Mouse (Mus musculus): ENCODE results near the gene Myo1c. TPM values are rescaled to one million over a fixed set of nuclear protein-coding genes. Genes with fewer than 3 reads are reported as not detected.
"Not testable (repeated sequence)": the region's sequence is repeated elsewhere in the genome, so short reads cannot be mapped to it uniquely, and the experiment has no call there.

Myo1c gene
- polyA plus RNA-seq, 1 experiment from 2014 or later, result 13.8 TPM

- Histone ChIP-seq H3K4me2 (ENCODE audit: low read depth) (no peak overlapping the region), H3K27ac (ENCODE audit: low read depth, low read length) (no peak overlapping the region), H3K27me3 (ENCODE audit: control insufficient read depth, insufficient read depth, low read length) (no peaks in the 10 kb centered on the region), H3K4me1 (ENCODE audit: control insufficient read depth, insufficient read depth, low read length) (peaks cover 6% of the 10 kb centered on the region; the same call in 1 of the 2 replicates), H3K9me3 (ENCODE audit: control insufficient read depth, low read length) (no peaks in the 10 kb centered on the region), H3K36me3 (ENCODE audit: control insufficient read depth, insufficient read depth, low read length) (peaks cover 2% of the 10 kb centered on the region), H3K4me3 (ENCODE audit: low read depth, low read length) (no peak overlapping the region), H3K9ac (ENCODE audit: low read length) (no peak overlapping the region)
- ATAC-seq (ENCODE audit: insufficient read depth, low FRiP score, low TSS enrichment), result no peak
- WGBS, result 92% methylated on average over 2 of the region's 2 CpGs
- no peak for DNase-seq (ENCODE audit: low spot score)
These were observed 34.7 kb downstream of the Myo1c start for GRCm38 (mm10) chr11:75684956-75685355.

- WGBS, result 90% methylated on average over 2 of the region's 2 CpGs
- H3K36me3 ChIP-seq (ENCODE audit: control insufficient read depth, insufficient read depth, low read length), result peaks cover 4% of the 10 kb centered on the region
- H3K9ac ChIP-seq (ENCODE audit: low read length), result no peak overlapping the region
- no peak overlapping the region for H3K4me3 ChIP-seq (ENCODE audit: low read depth, low read length)
- no peaks in the 10 kb centered on the region for H3K27me3 ChIP-seq (ENCODE audit: control insufficient read depth, insufficient read depth, low read length)
- no peaks in the 10 kb centered on the region for H3K9me3 ChIP-seq (ENCODE audit: control insufficient read depth, low read length)
- H3K4me2 ChIP-seq (ENCODE audit: low read depth), result no peak overlapping the region
- no peak for ATAC-seq (ENCODE audit: insufficient read depth, low FRiP score, low TSS enrichment)
- no peak overlapping the region for H3K27ac ChIP-seq (ENCODE audit: low read depth, low read length)
- no peak for DNase-seq (ENCODE audit: low spot score)
- no peaks in the 10 kb centered on the region for H3K4me1 ChIP-seq (ENCODE audit: control insufficient read depth, insufficient read depth, low read length)
These were observed 37.2 kb downstream of the Myo1c start for GRCm38 (mm10) chr11:75687343-75687993.

DNA sequence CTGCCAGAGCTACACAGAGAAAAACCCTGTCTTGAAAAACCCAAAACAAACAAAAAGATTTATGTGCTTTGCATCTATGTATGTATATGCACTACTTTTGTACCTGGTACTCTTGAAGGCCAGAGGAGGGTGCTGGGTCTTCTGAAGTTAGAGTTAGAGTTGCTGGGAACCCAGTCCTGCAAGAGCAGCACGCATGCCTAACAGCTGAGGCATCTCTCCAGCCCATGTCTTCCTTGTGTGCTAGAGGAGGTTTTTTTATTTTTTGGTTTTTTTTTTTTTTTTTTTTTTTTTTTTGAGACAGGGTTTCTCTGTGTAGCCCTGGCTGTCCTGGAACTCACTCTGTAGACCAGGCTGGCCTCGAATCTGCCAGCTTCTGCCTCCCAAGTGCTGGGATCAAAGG, 37.8 kb downstream of the Myo1c start:
- Histone ChIP-seq H3K36me3 (ENCODE audit: control insufficient read depth, insufficient read depth, low read length) (peaks cover 5% of the 10 kb centered on the region), H3K4me1 (ENCODE audit: control insufficient read depth, insufficient read depth, low read length) (no peaks in the 10 kb centered on the region), H3K9me3 (ENCODE audit: control insufficient read depth, low read length) (no peaks in the 10 kb centered on the region), H3K27ac (ENCODE audit: low read depth, low read length) (no peak overlapping the region), H3K4me2 (ENCODE audit: low read depth) (no peak overlapping the region), H3K9ac (ENCODE audit: low read length) (no peak overlapping the region), H3K27me3 (ENCODE audit: control insufficient read depth, insufficient read depth, low read length) (no peaks in the 10 kb centered on the region), H3K4me3 (ENCODE audit: low read depth, low read length) (no peak overlapping the region)
- DNase-seq (ENCODE audit: low spot score), result no peak
- no peak for ATAC-seq (ENCODE audit: insufficient read depth, low FRiP score, low TSS enrichment)
- 96% methylated on average over 2 of the region's 2 CpGs for WGBS

GRCm38 (mm10) chr11:75689977-75690376, 39.7 kb downstream of the Myo1c start:
- WGBS, result 88% methylated on average over 1 of the region's 1 CpGs
- Histone ChIP-seq H3K4me3 (ENCODE audit: low read depth, low read length) (no peak overlapping the region), H3K27ac (ENCODE audit: low read depth, low read length) (no peak overlapping the region), H3K36me3 (ENCODE audit: control insufficient read depth, insufficient read depth, low read length) (peaks cover 3% of the 10 kb centered on the region; the same call in 1 of the 2 replicates), H3K9ac (ENCODE audit: low read length) (no peak overlapping the region), H3K4me1 (ENCODE audit: control insufficient read depth, insufficient read depth, low read length) (no peaks in the 10 kb centered on the region), H3K4me2 (ENCODE audit: low read depth) (no peak overlapping the region), H3K27me3 (ENCODE audit: control insufficient read depth, insufficient read depth, low read length) (no peaks in the 10 kb centered on the region), H3K9me3 (ENCODE audit: control insufficient read depth, low read length) (no peaks in the 10 kb centered on the region)
- DNase-seq (ENCODE audit: low spot score) (no peak), ATAC-seq (ENCODE audit: insufficient read depth, low FRiP score, low TSS enrichment) (no peak)

DNA sequence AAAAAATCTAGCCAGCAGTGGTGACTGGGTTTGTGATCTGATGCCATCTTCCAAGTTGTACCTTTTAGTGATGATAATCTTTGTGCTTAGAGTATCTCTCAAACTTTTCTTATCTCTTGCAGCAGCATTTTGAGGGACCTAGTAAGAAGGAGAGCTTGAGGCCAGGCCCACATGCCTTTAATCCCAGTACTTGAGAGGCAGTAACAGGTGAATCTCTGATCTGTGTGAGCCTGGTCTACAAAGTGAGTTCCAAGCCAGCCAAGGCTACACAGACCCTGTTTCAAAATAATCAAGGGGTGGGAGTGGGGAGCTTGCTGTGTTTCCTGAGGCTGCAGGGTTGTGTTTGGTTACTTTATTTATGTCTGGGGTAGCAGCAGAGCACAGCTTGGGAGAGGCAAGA, 40.7 kb downstream of the Myo1c start:
- Histone ChIP-seq H3K4me2 (ENCODE audit: low read depth) (no peak overlapping the region), H3K9me3 (ENCODE audit: control insufficient read depth, low read length) (no peaks in the 10 kb centered on the region), H3K4me1 (ENCODE audit: control insufficient read depth, insufficient read depth, low read length) (no peaks in the 10 kb centered on the region), H3K27ac (ENCODE audit: low read depth, low read length) (no peak overlapping the region), H3K36me3 (ENCODE audit: control insufficient read depth, insufficient read depth, low read length) (peaks cover 3% of the 10 kb centered on the region; the same call in 1 of the 2 replicates), H3K9ac (ENCODE audit: low read length) (no peak overlapping the region), H3K4me3 (ENCODE audit: low read depth, low read length) (no peak overlapping the region), H3K27me3 (ENCODE audit: control insufficient read depth, insufficient read depth, low read length) (no peaks in the 10 kb centered on the region)
- no peak for DNase-seq (ENCODE audit: low spot score)
- no peak for ATAC-seq (ENCODE audit: insufficient read depth, low FRiP score, low TSS enrichment)

GRCm38 (mm10) chr11:75693570-75693969, 43.3 kb downstream of the Myo1c start:
- Histone ChIP-seq H3K4me1 (ENCODE audit: control insufficient read depth, insufficient read depth, low read length) (no peaks in the 10 kb centered on the region), H3K9ac (ENCODE audit: low read length) (no peak overlapping the region), H3K27ac (ENCODE audit: low read depth, low read length) (no peak overlapping the region), H3K4me3 (ENCODE audit: low read depth, low read length) (no peak overlapping the region), H3K9me3 (ENCODE audit: control insufficient read depth, low read length) (no peaks in the 10 kb centered on the region), H3K4me2 (ENCODE audit: low read depth) (no peak overlapping the region), H3K27me3 (ENCODE audit: control insufficient read depth, insufficient read depth, low read length) (no peaks in the 10 kb centered on the region), H3K36me3 (ENCODE audit: control insufficient read depth, insufficient read depth, low read length) (peaks cover 3% of the 10 kb centered on the region; the same call in 1 of the 2 replicates)
- ATAC-seq (ENCODE audit: insufficient read depth, low FRiP score, low TSS enrichment) (no peak), DNase-seq (ENCODE audit: low spot score) (no peak)
- WGBS, result 94% methylated on average over 5 of the region's 5 CpGs

GRCm38 (mm10) chr11:75697464-75697863, 47.2 kb downstream of the Myo1c start:
- not testable (repeated sequence) for H3K9ac ChIP-seq (ENCODE audit: low read length); H3K9me3 ChIP-seq (ENCODE audit: control insufficient read depth, low read length); H3K4me1 ChIP-seq (ENCODE audit: control insufficient read depth, insufficient read depth, low read length); DNase-seq (ENCODE audit: low spot score); H3K36me3 ChIP-seq (ENCODE audit: control insufficient read depth, insufficient read depth, low read length); H3K27me3 ChIP-seq (ENCODE audit: control insufficient read depth, insufficient read depth, low read length); H3K4me2 ChIP-seq (ENCODE audit: low read depth); ATAC-seq (ENCODE audit: insufficient read depth, low FRiP score, low TSS enrichment); H3K27ac ChIP-seq (ENCODE audit: low read depth, low read length); H3K4me3 ChIP-seq (ENCODE audit: low read depth, low read length)
- WGBS, result 98% methylated on average over 3 of the region's 3 CpGs

DNA sequence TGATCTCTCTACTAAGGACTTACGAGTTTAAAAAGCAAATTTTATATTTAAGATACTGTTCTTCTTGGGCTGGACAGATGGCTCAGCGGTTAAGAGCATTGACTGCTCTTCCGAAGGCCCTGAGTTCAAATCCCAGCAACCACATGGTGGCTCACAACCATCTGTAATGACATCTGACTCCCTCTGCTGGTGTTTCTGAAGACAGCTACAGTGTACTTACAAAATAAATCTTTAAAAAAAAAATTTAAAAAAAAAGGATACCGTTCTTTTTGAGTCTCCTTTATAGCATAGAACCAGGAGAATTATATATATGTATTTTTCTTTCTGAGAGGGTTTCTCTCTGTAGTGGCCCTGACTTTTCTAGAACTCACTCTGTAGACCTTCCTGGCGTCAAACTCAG, 50.3 kb downstream of the Myo1c start:
- Histone ChIP-seq H3K9ac (ENCODE audit: low read length) (no peak overlapping the region), H3K27ac (ENCODE audit: low read depth, low read length) (no peak overlapping the region), H3K4me1 (ENCODE audit: control insufficient read depth, insufficient read depth, low read length) (no peaks in the 10 kb centered on the region), H3K36me3 (ENCODE audit: control insufficient read depth, insufficient read depth, low read length) (peaks cover 5% of the 10 kb centered on the region), H3K27me3 (ENCODE audit: control insufficient read depth, insufficient read depth, low read length) (no peaks in the 10 kb centered on the region), H3K9me3 (ENCODE audit: control insufficient read depth, low read length) (no peaks in the 10 kb centered on the region), H3K4me2 (ENCODE audit: low read depth) (no peak overlapping the region), H3K4me3 (ENCODE audit: low read depth, low read length) (no peak overlapping the region)
- 97% methylated on average over 5 of the region's 5 CpGs for WGBS
- DNase-seq (ENCODE audit: low spot score) (no peak), ATAC-seq (ENCODE audit: insufficient read depth, low FRiP score, low TSS enrichment) (no peak)

DNA sequence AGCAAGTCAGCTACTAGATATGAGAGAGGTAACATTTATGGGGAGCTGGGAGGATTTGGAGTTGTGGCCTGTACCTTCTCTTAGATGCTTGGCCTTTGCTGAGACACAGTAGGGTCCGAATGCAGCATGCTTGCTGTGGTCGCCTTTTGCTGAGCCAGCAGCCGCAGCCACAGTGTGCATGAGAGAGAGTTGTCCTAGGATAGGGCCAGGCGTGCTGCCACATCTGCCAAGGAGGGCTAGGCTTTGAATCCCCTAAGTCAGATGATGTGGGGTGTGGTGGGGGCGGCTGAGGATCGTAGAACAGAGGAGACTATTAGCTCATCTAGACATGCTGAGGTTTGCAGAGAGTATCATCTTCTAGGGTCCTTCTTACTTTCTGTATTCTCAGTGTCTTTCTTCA, 52.5 kb downstream of the Myo1c start:
- H3K9me3 ChIP-seq (ENCODE audit: control insufficient read depth, low read length), result no peaks in the 10 kb centered on the region
- no peak overlapping the region for H3K4me2 ChIP-seq (ENCODE audit: low read depth)
- no peak for ATAC-seq (ENCODE audit: insufficient read depth, low FRiP score, low TSS enrichment)
- no peak overlapping the region for H3K9ac ChIP-seq (ENCODE audit: low read length)
- peaks cover 5% of the 10 kb centered on the region for H3K36me3 ChIP-seq (ENCODE audit: control insufficient read depth, insufficient read depth, low read length)
- WGBS, result 95% methylated on average over 6 of the region's 6 CpGs
- no peaks in the 10 kb centered on the region for H3K4me1 ChIP-seq (ENCODE audit: control insufficient read depth, insufficient read depth, low read length)
- H3K4me3 ChIP-seq (ENCODE audit: low read depth, low read length), result no peak overlapping the region
- no peak overlapping the region for H3K27ac ChIP-seq (ENCODE audit: low read depth, low read length)
- H3K27me3 ChIP-seq (ENCODE audit: control insufficient read depth, insufficient read depth, low read length), result no peaks in the 10 kb centered on the region
- no peak for DNase-seq (ENCODE audit: low spot score)
